Mouse (Mus musculus) ES-E14 (cell line): Measurements from ENCODE around the gene Trmt61a.

ENCODE experiments used
- CHD2 ChIP-seq: IDR thresholded peaks from 2 replicates; pipeline ENCODE4 v1.6.1; 2014; ENCODE audit warnings: mild to moderate bottlenecking, low read depth, low read length, inconsistent platforms
- HCFC1 ChIP-seq: IDR thresholded peaks from 2 replicates; pipeline ENCODE4 v1.6.1; 2012; ENCODE audit warnings: low read length, inconsistent platforms, borderline replicate concordance; ENCODE audit not compliant: insufficient read depth
- MAFK ChIP-seq: IDR thresholded peaks from 2 replicates; pipeline ENCODE4 v1.6.1; 2014; ENCODE audit warnings: mild to moderate bottlenecking, low read depth, low read length, inconsistent platforms; ENCODE audit not compliant: insufficient read depth
- ZNF384 ChIP-seq: IDR thresholded peaks from 2 replicates; pipeline ENCODE4 v1.6.1; 2012; ENCODE audit warnings: low read depth, low read length, inconsistent platforms

DNA sequence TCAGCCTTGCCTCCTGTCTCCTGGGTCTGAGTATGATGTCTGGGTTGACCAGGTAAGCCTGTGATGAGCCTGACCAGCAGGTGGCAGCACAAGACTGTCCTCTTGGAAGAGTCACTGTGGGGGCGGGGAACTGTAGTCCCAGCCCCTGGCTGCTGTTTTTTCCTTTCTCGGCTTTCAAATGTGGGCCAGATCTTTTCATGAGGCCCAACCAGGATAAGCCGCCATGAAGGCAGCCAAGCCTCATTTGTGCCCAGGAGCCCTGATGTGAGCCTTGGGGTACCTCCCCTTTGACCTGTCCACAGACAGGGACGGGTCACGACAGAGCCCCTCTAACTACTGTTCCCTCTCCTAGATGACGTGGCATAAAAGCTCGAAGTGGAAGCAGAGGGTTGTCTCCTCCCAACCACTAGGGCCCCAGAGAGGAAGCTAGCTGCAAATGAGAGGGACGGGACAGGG lies 9.4 kb upstream of the Trmt61a start:
- TF ChIP-seq ZNF384 (0 out of 2 replicates have a peak, but pooled peaks have one; percentile 40), MAFK (peak; percentile 45; the same call in 1 of the 2 replicates), HCFC1 (0 out of 2 replicates have a peak, but pooled peaks have one; percentile 22), CHD2 (peak; percentile 44; the same call in 1 of the 2 replicates)
